In the genomic region with DNA sequence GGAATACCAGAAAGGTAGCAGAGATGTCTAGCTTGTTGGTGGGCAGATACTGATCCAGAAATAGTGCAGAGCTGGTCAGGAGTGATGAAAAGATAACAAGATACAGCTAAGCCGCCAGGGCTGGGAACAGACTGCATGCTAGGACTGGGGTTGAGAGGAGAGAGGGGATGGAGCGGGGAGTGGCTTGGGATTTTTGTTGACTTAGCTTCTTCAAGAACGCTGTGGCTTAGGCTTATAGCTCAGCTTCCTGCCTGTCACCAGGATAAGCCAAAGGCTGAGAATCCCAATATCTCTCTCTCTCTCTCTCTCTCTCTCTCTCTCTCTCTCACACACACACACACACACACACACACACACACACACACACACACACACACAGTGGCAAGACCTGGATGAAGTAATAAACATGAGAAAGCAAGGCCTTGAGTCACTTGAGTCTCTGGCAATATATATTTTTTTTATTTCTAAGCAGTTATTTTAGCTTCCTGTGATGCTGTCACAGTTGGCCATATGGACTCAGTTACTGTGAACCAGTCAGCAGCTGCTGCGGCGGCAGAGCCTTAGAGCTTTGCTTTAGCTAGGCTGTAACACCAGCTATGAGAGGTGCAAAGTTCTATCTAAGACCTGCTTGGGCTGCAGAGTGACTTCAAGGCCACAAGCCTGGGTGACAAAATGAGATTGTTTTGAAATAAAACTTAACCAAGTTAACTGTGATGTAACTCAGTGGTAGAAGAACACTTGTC, we compare ENCODE assay signal across 12 mouse cellular contexts. TPM values are rescaled to one million over a fixed set of nuclear protein-coding genes. Genes with fewer than 3 reads are reported as not detected.
A peak's percentile ranks its signal among the peaks of the same experiment; 100 is the strongest.
DNase-seq lines count a peak whose midpoint lies in the region; ATAC-seq lines count a peak whose summit lies in the region.
"Had no signal": no experiment of that assay in that cellular context is flagged by ENCODE, and none has a peak within 500 bp of the region (broad histone marks: within the 10 kb centered on the region; RNA-seq: fewer than 3 reads in every experiment).

No protein-coding gene starts in this region.

- H3K9me3 ChIP-seq in forebrain, embryonic 15.5 days, result no peaks in the 10 kb centered on the region
- H3K9me3 ChIP-seq: heart, embryonic 15.5 days had no signal

- no peak overlapping the region for H3K9ac ChIP-seq in forebrain, embryonic 15.5 days (replicated peaks)
- H3K9ac ChIP-seq: heart, embryonic 15.5 days had no signal

- DNase-seq in adrenal gland, postnatal 14 days, result peak; percentile 21
- DNase-seq in adrenal gland, adult 2 months, result no peak
- DNase-seq in layer of hippocampus, adult 9-11 months, result peak; percentile 81
- no peak for DNase-seq in layer of hippocampus, postnatal 36 days
- peak; percentile 69 for DNase-seq in right cerebral cortex, postnatal 25 days
- no peak for DNase-seq in thymus, adult 18-20 months
- no peak for DNase-seq in gastrocnemius, postnatal 4 days (ENCODE audit: low spot score in 2 of 2)
- DNase-seq: kidney, adult 8-10 months had no signal

- WGBS in forebrain, embryonic 15.5 days, result 42% methylated on average over 5 of the region's 5 CpGs

- no peak for ATAC-seq in forebrain, embryonic 15.5 days (replicated peaks)

- H3K27ac ChIP-seq in forebrain, embryonic 15.5 days (replicated peaks), result peak overlapping the region; percentile 78
- H3K27ac ChIP-seq: heart, embryonic 15.5 days had no signal

- peaks cover 24% of the 10 kb centered on the region for H3K4me1 ChIP-seq in forebrain, embryonic 15.5 days

- H3K4me2 ChIP-seq in forebrain, embryonic 15.5 days (replicated peaks), result no peak overlapping the region
- H3K4me2 ChIP-seq: heart, embryonic 15.5 days had no signal

- H3K27me3 ChIP-seq in forebrain, embryonic 15.5 days, result no peaks in the 10 kb centered on the region
- H3K27me3 ChIP-seq: heart, embryonic 15.5 days; Patski had no signal

- no peaks in the 10 kb centered on the region for H3K36me3 ChIP-seq in forebrain, embryonic 15.5 days
- H3K36me3 ChIP-seq: heart, embryonic 15.5 days had no signal

- no peak overlapping the region for H3K4me3 ChIP-seq in forebrain, embryonic 15.5 days
- H3K4me3 ChIP-seq: heart, embryonic 15.5 days had no signal

RNA-seq across cellular contexts. Expression of gene Islr, which starts 28.2 kb away (rescaled TPM):
- 28.0 and 29.1 TPM in 2 replicates for total RNA-seq in adrenal gland, postnatal 14 days (2021)
- 10 to 100 TPM; 23.5 to 30.9 TPM for total RNA-seq in adrenal gland, adult 2 months (2021)
- polyA plus RNA-seq in adrenal gland, adult 2 months (2012; rRNA removed), result 93.8 and 107 TPM in 2 replicates
- total RNA-seq in layer of hippocampus, postnatal 36 days (2021), result 10 to 100 TPM; 11.5 to 14.5 TPM
- polyA plus RNA-seq in forebrain, embryonic 15.5 days (2015; fragmentation: Nextera tagmentation; extraction: Ambion mirVana), result 15.1 and 16.9 TPM in 2 replicates
- 100 to 1,000 TPM; 179 to 208 TPM for total RNA-seq in gastrocnemius, postnatal 4 days (2021)
- total RNA-seq: monocyte, adult 5-6 weeks had no signal

RNA-seq across cellular contexts. Expression of gene Islr2, which starts 28.2 kb away (rescaled TPM):
- 2.2 and 6.2 TPM in 2 replicates for total RNA-seq in adrenal gland, postnatal 14 days (2021)
- 1 to 10 TPM; 1.5 to 2.0 TPM for total RNA-seq in adrenal gland, adult 2 months (2021)
- polyA plus RNA-seq in adrenal gland, adult 2 months (2012; rRNA removed), result 1.3 and 2.0 TPM in 2 replicates
- 100 to 1,000 TPM; 134 to 145 TPM for total RNA-seq in layer of hippocampus, postnatal 36 days (2021)
- polyA plus RNA-seq in forebrain, embryonic 15.5 days (2015; fragmentation: Nextera tagmentation; extraction: Ambion mirVana), result 83.3 and 83.4 TPM in 2 replicates
- 1 to 10 TPM; 6.4 to 7.7 TPM for total RNA-seq in gastrocnemius, postnatal 4 days (2021)
- total RNA-seq: monocyte, adult 5-6 weeks had no signal
- polyA plus RNA-seq: heart, embryonic 15.5 days had no signal

RNA-seq across cellular contexts. Expression of gene Ccdc33, which starts 57.3 kb away (rescaled TPM):
- not detected in 2 replicates for total RNA-seq in adrenal gland, postnatal 14 days (2021)
- under 1 TPM; 0.21 to 0.84 TPM for total RNA-seq in adrenal gland, adult 2 months (2021)
- 0.18 and 0.34 TPM in 2 replicates for polyA plus RNA-seq in adrenal gland, adult 2 months (2012; rRNA removed)
- total RNA-seq in layer of hippocampus, postnatal 36 days (2021), result under 1 TPM; 0.30 to 0.73 TPM
- 0.93 and 1.1 TPM in 2 replicates for polyA plus RNA-seq in forebrain, embryonic 15.5 days (2015; fragmentation: Nextera tagmentation; extraction: Ambion mirVana)
- not detected for total RNA-seq in gastrocnemius, postnatal 4 days (2021)
- total RNA-seq: monocyte, adult 5-6 weeks had no signal
- polyA plus RNA-seq: heart, embryonic 15.5 days had no signal

Comparison
In these comparisons a context has a peak if more than half of its experiments do, and no peak if none do; other contexts are left out.
1. DNase-seq: peak in adrenal gland, postnatal 14 days (single experiment), layer of hippocampus, adult 9-11 months (single experiment) and right cerebral cortex, postnatal 25 days (single experiment); none in adrenal gland, adult 2 months (single experiment), layer of hippocampus, postnatal 36 days (0 of 2), thymus, adult 18-20 months (0 of 2) and gastrocnemius, postnatal 4 days (0 of 2).
2. RNA of gene Islr2, which starts 28.2 kb away (total RNA-seq): 134 to 145 TPM in layer of hippocampus, postnatal 36 days; 6.4 to 7.7 TPM in gastrocnemius, postnatal 4 days, 2.2 to 6.2 TPM in adrenal gland, postnatal 14 days and 1.5 to 2.0 TPM in adrenal gland, adult 2 months; every median in the first group is over 10 times any median in the second.